Mouse (Mus musculus) midbrain, embryonic 14.5 days (tissue): ENCODE measurements at regions not wholly inside any gene's neighbourhood (a gene's known extent, or its start where the extent isn't known, plus 50 kb on each side); places are given as distances from the start of the nearest gene placed in this dataset.

ENCODE experiments used
- ATAC-seq: fragments of 200-750 bp; cut with Nextera tagmentation; 2 replicates; pipeline ENCODE4 v1.8.0; 2017; ENCODE audit warnings: moderate number of reproducible peaks, moderate library complexity; ENCODE audit not compliant: low FRiP score, low TSS enrichment
- DNase-seq: peaks from one replicate; pipeline ENCODE4 v3.0.0-alpha.2; 2015
- H3K27ac ChIP-seq: fragments of 300-500 bp; sonication (generic); replicated peaks from 2 replicates; pipeline ENCODE4 v1.5.1; 2014; ENCODE audit warnings: mild to moderate bottlenecking, low read depth, low read length, moderate library complexity
- H3K27me3 ChIP-seq: fragments of 300-500 bp; sonication (generic); 2 replicates; pipeline ENCODE4 v1.6.1; 2014; ENCODE audit warnings: low read length, control low read depth, mixed read lengths; ENCODE audit not compliant: control insufficient read depth, insufficient read depth
- H3K36me3 ChIP-seq: fragments of 300-500 bp; sonication (generic); 2 replicates; pipeline ENCODE4 v1.6.1; 2014; ENCODE audit warnings: low read length, control low read depth; ENCODE audit not compliant: control insufficient read depth, insufficient read depth
- H3K4me1 ChIP-seq: fragments of 300-500 bp; sonication (generic); 2 replicates; pipeline ENCODE4 v1.6.1; 2014; ENCODE audit warnings: mild to moderate bottlenecking, antibody characterized with exemption, low read length, control low read depth; ENCODE audit not compliant: control insufficient read depth, insufficient read depth
- H3K4me2 ChIP-seq: fragments of 300-500 bp; sonication (generic); 2 replicates; pipeline ENCODE4 v1.6.1; 2014; ENCODE audit warnings: mild to moderate bottlenecking, low read length, moderate library complexity
- H3K4me3 ChIP-seq: fragments of 300-500 bp; sonication (generic); replicated peaks from 2 replicates; pipeline ENCODE4 v1.5.1; 2014; ENCODE audit warnings: low read depth, low read length
- H3K9ac ChIP-seq: fragments of 300-500 bp; sonication (generic); replicated peaks from 2 replicates; pipeline ENCODE4 v1.6.1; 2014; ENCODE audit warnings: mild to moderate bottlenecking, low read length, moderate library complexity
- H3K9me3 ChIP-seq: fragments of 300-500 bp; sonication (generic); 2 replicates; pipeline ENCODE4 v1.6.1; 2016; ENCODE audit warnings: low read length, control low read depth, mixed read lengths; ENCODE audit not compliant: control insufficient read depth
- WGBS: fragments of 180-500 bp; shearing (Covaris S2); extraction: QIAGEN DNeasy Blood & Tissue Kit; methylation state at CpG from one replicate; pipeline ENCODE4 v1.1.7; 2014; 5-methylcytosine and 5-hydroxymethylcytosine counted together

- no peaks in the 10 kb centered on the region for H3K4me1 ChIP-seq
- ATAC-seq = no peak
- H3K9ac ChIP-seq = no peak overlapping the region
- H3K36me3 ChIP-seq = no peaks in the 10 kb centered on the region
- no peak for DNase-seq
- no peaks in the 10 kb centered on the region for H3K9me3 ChIP-seq
- no peaks in the 10 kb centered on the region for H3K27me3 ChIP-seq
- no peak overlapping the region for H3K27ac ChIP-seq
- no peak overlapping the region for H3K4me2 ChIP-seq
- WGBS = 84% methylated on average over 5 of the region's 5 CpGs
- no peak overlapping the region for H3K4me3 ChIP-seq
These were observed 182.9 kb downstream of the Cd83 start for GRCm38 (mm10) chr13:43967516-43967915.

GRCm38 (mm10) chr13:43972906-43973305, 188.3 kb downstream of the Cd83 start:
- no peaks in the 10 kb centered on the region for H3K4me1 ChIP-seq
- no peaks in the 10 kb centered on the region for H3K27me3 ChIP-seq
- H3K9me3 ChIP-seq = no peaks in the 10 kb centered on the region
- no peaks in the 10 kb centered on the region for H3K36me3 ChIP-seq
- no peak overlapping the region for H3K9ac ChIP-seq
- WGBS = 97% methylated on average over 2 of the region's 2 CpGs
- H3K4me3 ChIP-seq = no peak overlapping the region
- no peak overlapping the region for H3K4me2 ChIP-seq
- no peak overlapping the region for H3K27ac ChIP-seq
- no peak for ATAC-seq
- no peak for DNase-seq

- Histone ChIP-seq H3K9ac (no peak overlapping the region), H3K9me3 (no peaks in the 10 kb centered on the region), H3K4me1 (no peaks in the 10 kb centered on the region), H3K36me3 (no peaks in the 10 kb centered on the region), H3K4me2 (no peak overlapping the region), H3K27ac (no peak overlapping the region), H3K4me3 (no peak overlapping the region), H3K27me3 (no peaks in the 10 kb centered on the region)
- no peak for ATAC-seq
- WGBS = 85% methylated on average over 13 of the region's 13 CpGs
- no peak for DNase-seq
These were observed 190.7 kb downstream of the Cd83 start for GRCm38 (mm10) chr13:43975281-43975680.

GRCm38 (mm10) chr13:43975801-43976200, 191.2 kb downstream of the Cd83 start:
- no peak overlapping the region for H3K9ac ChIP-seq
- ATAC-seq = no peak
- no peaks in the 10 kb centered on the region for H3K27me3 ChIP-seq
- H3K27ac ChIP-seq = no peak overlapping the region
- WGBS = 68% methylated on average over 7 of the region's 7 CpGs
- no peaks in the 10 kb centered on the region for H3K4me1 ChIP-seq
- no peak overlapping the region for H3K4me3 ChIP-seq
- no peaks in the 10 kb centered on the region for H3K9me3 ChIP-seq
- H3K4me2 ChIP-seq = no peak overlapping the region
- H3K36me3 ChIP-seq = no peaks in the 10 kb centered on the region
- DNase-seq = no peak

GRCm38 (mm10) chr13:43976676-43977075, 192.1 kb downstream of the Cd83 start:
- DNase-seq (no peak), ATAC-seq (no peak)
- no peaks in the 10 kb centered on the region for H3K4me1 ChIP-seq
- no peaks in the 10 kb centered on the region for H3K9me3 ChIP-seq
- H3K4me3 ChIP-seq = no peak overlapping the region
- H3K27ac ChIP-seq = no peak overlapping the region
- no peaks in the 10 kb centered on the region for H3K36me3 ChIP-seq
- H3K4me2 ChIP-seq = no peak overlapping the region
- H3K27me3 ChIP-seq = no peaks in the 10 kb centered on the region
- no peak overlapping the region for H3K9ac ChIP-seq
- WGBS = 28% methylated on average over 7 of the region's 7 CpGs

- H3K9ac ChIP-seq = no peak overlapping the region
- WGBS = 7% methylated on average over 6 of the region's 6 CpGs
- peaks cover 17% of the 10 kb centered on the region for H3K4me1 ChIP-seq
- DNase-seq (peak; percentile 12), ATAC-seq (no peak)
- H3K4me2 ChIP-seq = no peak overlapping the region
- no peaks in the 10 kb centered on the region for H3K9me3 ChIP-seq
- no peak overlapping the region for H3K4me3 ChIP-seq
- H3K27ac ChIP-seq = no peak overlapping the region
- H3K27me3 ChIP-seq = no peaks in the 10 kb centered on the region
- no peaks in the 10 kb centered on the region for H3K36me3 ChIP-seq
These were observed 202.8 kb downstream of the Cd83 start for GRCm38 (mm10) chr13:43987338-43987737.

- Histone ChIP-seq H3K36me3 (no peaks in the 10 kb centered on the region), H3K4me1 (peaks cover 17% of the 10 kb centered on the region), H3K9me3 (no peaks in the 10 kb centered on the region), H3K27me3 (no peaks in the 10 kb centered on the region), H3K4me2 (no peak overlapping the region), H3K9ac (no peak overlapping the region), H3K27ac (no peak overlapping the region), H3K4me3 (no peak overlapping the region)
- WGBS = 91% methylated on average over 4 of the region's 4 CpGs
- no peak for DNase-seq
- ATAC-seq = no peak
These were observed 203.8 kb downstream of the Cd83 start for GRCm38 (mm10) chr13:43988421-43988820.

GRCm38 (mm10) chr13:43990281-43991101, 205.9 kb downstream of the Cd83 start:
- DNase-seq = peak; percentile 71
- H3K4me1 ChIP-seq = peaks cover 17% of the 10 kb centered on the region
- no peak for ATAC-seq
- no peak overlapping the region for H3K4me3 ChIP-seq
- H3K9ac ChIP-seq = no peak overlapping the region
- no peaks in the 10 kb centered on the region for H3K9me3 ChIP-seq
- whole genome bisulfite sequencing = 59% methylated on average over 16 of the region's 16 CpGs
- H3K27me3 ChIP-seq = no peaks in the 10 kb centered on the region
- no peak overlapping the region for H3K4me2 ChIP-seq
- no peaks in the 10 kb centered on the region for H3K36me3 ChIP-seq
- H3K27ac ChIP-seq = peak overlapping the region; percentile 43; the same call in 1 of the 2 replicates

GRCm38 (mm10) chr13:43991774-43992173, 207.2 kb downstream of the Cd83 start:
- Histone ChIP-seq H3K4me1 (peaks cover 17% of the 10 kb centered on the region), H3K27ac (no peak overlapping the region), H3K9ac (no peak overlapping the region), H3K9me3 (no peaks in the 10 kb centered on the region), H3K27me3 (no peaks in the 10 kb centered on the region), H3K4me2 (no peak overlapping the region), H3K36me3 (no peaks in the 10 kb centered on the region), H3K4me3 (no peak overlapping the region)
- DNase-seq (peak; percentile 78), ATAC-seq (no peak)
- WGBS = 50% methylated on average over 5 of the region's 5 CpGs
